Mouse (Mus musculus) layer of hippocampus, adult 9-10 months (tissue): ENCODE data around the gene Gm11639.
"Not testable (repeated sequence)": the region's sequence is repeated elsewhere in the genome, so short reads cannot be mapped to it uniquely, and the experiment has no call there.

ENCODE experiments used
- DNase-seq: peaks from one replicate; pipeline ENCODE4 v3.0.0; 2022; ENCODE audit warnings: low spot score

Gm11639 gene

DNA sequence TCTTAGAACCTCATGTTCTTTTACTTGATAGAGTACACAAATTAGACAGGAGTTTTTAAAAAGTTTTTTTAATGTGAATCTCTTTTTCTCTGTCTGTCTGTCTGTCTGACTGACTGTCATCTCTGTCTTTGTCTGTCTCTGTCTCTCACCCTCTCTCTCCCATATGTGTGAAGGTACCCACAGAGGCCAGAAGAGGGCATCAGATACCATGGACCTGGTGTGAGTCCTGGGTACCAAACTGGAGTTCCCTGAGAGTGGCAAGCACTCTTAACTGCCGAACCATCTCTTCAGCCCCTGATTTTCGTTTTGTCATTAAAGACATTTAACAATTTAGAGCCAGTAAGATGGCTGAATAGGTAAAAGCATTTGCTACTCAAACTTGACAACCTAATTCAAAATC is 21.6 kb downstream of the Gm11639 start:
- no peak for DNase-seq

DNA sequence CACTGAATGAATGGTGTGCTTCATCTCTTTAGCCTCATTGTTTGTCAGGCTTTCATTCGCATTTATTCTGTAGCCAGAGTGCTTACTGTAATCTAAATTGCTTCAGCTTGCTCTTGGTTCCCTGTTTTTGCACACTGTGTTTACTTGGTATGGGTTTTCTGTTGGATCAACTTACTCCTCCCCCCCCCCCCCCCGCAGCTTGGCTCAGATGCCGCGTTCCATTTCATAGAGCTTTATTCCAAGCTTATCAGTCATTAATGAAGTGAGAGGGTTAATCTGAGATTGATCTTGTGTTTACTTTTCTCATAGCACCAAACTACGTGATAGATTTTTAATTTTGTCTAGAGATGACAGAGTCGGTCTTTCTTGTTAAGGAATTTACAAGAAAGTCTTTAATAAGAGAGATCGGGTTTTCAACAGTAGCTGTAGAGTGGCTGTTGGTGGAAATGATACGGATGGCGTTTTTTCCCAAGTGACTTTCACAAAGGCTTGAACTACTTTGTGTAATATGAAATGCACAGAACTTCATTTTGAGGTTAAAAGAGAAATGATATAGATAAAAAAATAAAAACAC is 59.6 kb downstream of the Gm11639 start:
- DNase-seq: no peak

DNA sequence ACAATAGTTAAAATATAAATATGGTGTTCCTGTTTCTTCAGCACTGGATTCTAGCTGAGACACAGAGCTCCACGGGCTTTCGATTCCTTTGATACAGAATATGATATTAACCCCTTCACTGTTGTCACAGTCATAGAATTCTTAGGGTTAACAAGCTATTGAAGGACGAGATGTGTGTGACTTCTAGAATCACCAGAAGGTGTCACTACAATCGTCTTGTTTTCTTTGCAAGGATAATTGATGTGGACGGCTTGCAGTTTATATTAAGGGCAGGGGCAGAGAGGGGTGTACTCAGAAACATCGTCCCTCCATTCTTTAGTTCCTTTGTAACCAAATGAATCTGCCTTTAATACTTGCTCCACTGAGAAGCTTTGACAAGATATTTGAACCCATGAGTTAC is 80.3 kb downstream of the Gm11639 start:
- DNase-seq: no peak

DNA sequence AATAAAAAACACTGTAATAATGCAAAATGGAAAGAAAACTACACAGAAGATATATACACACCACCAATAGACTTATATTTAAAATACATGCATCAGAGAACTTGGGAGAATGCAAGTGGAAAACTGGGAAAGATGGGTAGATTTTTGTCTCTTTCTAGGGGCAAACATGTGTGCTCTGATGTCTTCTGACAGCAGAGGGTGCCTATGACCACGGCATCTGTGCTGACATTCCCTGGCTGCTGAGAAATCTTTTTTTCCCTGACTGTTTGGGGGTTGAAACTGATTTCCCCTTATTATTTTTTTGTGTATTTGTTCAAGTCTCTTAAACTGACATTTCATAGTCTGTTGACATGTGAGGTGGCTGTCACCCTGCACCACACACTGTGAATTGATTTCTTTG is 81.6 kb downstream of the Gm11639 start:
- no peak for DNase-seq

DNA sequence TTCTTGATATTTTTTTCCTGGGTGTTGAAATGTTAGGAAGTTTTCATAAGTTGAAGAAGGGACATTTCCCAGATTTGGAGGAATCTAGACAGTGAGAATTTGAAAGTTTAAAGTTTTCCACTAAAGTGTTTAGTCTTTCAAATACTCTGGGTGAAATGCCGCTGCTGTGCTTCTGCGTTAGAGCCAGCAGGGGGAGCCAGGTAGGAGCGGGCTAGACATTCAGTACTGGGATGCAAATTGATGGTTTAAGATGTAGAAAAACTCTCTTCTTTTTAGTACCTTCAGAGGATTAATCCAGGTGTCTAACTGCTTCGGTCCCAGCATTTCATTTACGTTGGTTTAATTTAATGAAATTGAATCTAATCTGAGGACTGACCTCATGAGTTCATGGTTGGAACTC is 82.6 kb downstream of the Gm11639 start:
- DNase-seq: peak; percentile 17

DNA sequence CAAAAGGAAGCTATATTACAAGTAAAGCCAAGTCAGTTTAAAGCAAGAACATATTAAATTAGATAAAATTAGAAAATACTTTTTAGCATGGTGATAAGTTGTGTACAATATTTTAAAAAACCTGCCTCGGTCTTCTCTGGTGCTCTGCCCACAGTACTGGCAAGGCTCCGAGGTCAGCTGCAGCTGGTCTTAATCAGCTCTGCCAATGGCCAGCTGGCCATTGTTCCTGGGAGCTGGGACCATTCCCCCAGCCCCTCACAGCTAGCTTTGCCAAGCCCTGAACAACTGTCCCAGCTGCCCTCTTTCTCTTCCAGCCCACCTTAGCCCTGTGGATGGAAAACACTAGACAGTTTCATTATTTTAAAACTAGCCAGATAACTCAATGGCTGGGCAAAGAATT is 93.3 kb downstream of the Gm11639 start:
- DNase-seq: no peak

DNA sequence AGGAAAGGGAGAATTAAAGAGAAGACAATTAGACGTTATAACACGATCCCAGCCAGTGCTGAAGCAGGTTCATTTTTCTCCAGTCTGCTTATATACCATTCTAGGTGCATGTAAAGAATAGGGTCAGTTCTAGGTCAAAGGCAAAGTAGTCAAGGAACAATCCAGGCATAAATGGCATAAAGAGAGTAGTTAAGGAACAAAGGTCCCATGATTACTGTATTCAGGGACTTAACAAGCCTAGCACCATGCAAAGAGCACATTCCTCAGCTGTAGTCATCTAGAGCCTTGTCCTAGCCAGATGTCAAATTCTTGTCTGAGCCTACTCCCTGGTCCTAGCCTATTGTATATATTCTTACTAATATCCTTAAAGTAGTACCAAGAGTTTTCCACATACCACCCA is 259.2 kb downstream of the Gm11639 start:
- no peak for DNase-seq

DNA sequence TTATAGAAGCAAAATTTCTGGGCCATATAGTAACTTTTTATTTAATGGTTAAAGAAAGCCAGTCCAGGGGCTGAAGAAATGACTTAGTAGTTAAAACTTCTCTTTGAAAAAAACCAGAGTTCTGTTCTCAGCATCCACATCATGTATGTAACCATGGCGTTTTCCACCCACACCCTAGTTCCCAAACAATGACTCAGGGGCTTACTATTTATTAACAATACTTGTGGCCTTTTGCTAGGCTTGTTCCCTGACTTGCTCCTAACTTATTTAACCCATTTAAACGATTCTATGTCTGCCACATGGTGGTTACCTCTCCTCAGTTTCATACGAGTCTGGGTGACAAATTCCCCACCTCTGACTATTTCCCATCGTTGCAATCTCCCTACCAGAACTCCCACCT is 266.8 kb downstream of the Gm11639 start:
- DNase-seq: no peak

DNA sequence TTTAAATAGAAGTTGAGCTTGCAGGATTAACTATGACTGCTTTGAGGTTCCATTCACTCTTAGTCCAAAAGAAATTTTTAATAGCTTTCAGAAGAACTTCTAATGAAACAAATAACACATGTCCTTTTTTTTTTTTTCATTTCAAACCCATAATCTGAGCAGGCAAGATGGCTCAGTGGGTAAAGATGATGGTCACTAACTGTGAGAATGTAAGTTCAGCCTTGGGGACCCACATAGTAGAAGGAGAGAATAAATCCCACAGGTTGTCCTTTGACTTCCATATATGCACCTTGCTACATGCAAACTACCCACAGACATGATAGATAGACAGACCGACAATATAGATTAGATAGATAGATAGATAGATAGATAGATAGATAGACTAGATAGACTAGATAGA is 282.4 kb downstream of the Gm11639 start:
- no peak for DNase-seq

DNA sequence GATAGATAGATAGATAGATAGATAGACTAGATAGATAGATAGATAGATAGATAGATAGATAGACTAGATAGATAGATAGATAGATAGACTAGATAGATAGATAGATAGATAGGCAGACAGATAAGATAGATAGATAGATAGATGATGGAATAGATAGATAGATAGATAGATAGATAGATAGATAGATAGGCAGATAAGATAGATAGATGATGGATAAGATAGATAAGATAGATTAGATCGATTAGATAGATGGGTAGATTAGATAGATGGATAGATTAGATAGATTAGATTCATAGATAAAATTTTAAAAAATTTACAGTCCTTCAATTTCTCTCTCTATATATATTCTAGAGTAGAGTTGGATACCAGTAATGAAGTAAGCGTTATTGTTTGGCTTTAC is 282.9 kb downstream of the Gm11639 start:
- no peak for DNase-seq

DNA sequence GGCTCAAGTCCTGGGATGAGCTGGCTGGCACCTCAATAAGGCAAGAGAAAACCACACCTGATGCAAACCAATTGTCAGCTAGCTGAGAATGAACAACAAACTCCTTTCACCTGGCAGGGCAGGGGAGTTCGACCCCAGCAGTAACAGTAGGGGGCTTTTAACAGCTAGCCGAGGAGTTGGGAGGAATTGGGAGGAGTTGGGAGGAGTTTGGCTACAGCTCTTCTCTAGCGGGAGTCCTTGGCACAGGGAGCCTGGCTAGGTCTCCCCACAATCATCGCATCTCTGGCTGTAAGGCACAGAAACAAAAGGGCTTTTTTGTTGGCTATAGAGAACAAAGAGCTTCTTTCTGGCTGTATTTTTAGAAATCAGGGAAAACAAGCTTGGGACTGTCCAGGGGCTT is 285.8 kb downstream of the Gm11639 start:
- DNase-seq: no peak

DNA sequence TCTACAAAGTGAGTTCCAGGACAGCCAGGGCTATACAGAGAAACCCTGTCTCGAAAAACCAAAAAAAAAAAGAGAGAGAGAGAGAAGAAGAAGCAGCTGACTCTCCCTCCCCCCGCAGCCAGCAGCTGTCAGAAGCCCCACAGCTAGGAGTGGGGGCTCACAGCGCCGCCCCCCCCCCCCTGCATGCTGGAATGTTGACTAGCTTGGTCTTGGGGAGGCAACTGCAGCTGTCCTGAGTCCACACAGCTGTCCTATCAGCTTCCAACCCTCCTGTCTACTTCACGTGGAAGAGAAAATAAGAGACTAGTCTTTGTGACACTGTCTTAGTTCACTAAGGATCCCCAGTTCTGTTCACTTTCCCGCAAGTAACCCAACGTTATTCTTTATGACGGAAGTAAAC is 287.0 kb downstream of the Gm11639 start:
- DNase-seq: no peak

DNA sequence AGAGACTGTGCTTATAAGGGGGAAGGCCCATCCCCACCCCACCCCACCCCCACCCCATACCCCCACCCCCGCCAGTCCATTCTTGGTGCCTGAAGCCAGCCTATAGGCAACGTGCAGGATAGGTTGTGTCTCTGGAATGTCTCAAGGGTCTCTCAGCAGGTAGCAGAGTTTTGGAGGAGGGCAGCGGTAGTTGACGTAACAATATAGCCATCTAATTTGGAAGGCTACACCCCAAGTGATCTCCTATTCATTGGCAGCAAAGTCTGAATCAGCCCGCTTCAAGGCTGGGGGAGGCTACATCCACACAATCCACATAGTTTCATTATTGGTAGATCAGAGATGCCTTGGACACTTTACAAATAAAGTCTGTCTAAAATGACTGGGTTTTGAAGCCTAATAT is 292.5 kb downstream of the Gm11639 start:
- no peak for DNase-seq

DNA sequence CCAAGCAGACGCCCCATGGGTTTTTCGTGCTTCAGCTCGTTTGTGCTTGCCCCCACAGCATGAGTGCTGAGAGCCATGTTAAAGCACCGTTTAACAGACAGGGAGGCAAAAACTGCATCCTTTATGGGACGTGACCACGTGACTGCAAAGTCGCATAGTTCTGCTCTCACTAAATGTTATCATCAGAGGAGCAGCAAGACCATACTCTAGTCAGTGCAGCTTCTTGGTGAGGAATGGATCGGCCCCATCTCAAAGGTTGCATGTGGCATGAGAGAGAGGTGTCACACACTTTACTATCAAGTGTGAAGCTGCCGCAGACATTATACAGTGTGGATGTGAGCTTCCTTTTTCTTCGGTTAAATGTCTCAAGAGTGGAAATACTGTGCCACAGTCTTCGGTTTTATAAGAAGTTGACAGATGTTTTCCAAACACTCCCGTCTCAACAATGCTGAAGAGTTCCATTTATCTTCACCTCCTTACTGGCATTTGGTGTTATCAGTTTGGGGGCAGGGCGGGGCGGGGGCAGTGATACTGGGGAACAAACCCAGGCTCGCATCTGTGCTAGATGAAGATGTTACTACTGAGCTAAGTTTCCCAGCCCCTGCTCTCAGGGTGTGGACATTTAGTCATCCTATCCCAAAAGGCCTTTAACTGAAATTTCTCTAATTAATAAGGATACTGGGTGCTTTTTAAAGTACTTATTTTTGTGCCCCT is 296.0 kb downstream of the Gm11639 start:
- DNase-seq: no peak

DNA sequence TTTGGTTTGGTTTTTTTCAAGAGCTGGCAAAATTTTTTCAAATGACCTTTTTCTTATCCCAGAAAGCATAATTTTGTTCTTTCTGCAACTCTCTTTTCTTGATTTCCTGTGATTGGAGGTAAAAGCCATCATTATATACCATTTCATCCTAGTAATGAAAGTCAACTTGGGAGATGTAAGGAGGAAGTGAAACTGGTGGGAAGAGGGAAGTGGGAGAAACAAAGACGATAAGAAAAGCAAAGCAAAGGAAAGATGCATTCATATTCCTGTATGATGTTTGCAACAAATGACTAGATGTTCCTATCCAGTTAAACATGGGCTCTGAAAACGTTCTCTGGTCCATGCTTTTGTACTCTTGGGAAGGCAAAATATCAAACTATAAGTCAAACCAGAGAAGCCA is 323.7 kb downstream of the Gm11639 start:
- DNase-seq: no peak

DNA sequence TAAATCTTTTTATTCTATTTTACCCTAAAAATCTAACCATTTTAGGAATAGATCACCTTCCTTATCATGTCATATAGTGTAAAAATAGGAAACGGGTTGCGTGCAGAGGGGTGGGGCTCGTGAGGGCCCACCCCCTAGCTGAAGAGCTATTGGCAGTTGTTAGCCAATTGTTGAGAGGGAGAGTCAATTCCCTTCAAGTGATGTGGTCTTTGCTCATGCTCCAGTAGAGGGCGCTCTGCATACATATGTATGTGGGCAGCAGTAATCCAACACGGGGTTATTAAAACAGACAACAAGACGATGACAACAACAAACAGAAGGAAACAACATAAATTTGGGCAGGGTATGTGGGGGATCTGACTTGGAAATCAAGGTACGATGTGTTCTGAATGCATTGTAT is 335.6 kb downstream of the Gm11639 start:
- DNase-seq: no peak

DNA sequence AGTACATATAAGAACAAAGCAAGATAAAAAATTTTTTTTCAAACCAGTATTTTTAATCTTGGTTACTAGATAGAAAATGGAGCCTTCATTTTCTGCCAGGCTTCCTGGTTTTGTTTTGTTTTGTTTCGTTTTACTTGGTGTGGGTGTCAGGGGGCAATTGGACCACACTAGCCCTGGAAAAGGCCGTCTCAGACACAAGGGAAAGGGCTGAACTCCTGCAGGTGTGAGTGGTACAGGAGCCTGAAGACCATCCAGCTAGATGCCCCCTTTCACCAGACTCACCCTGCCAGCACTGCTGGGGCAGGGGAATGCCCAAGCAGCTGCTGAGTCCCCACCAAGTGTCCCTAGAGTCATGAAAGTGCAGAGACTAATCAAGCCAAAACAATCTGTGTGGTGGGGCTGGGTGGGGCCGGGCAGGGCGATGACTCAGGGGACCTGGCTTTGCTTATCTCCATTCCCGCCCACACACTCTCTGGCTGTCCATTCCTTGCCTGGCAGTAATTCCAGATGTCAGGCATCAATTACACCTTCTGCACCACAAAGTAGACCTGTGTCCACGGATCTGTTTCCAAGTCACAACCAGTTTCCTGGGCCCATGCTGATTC is 343.3 kb downstream of the Gm11639 start:
- DNase-seq: no peak

DNA sequence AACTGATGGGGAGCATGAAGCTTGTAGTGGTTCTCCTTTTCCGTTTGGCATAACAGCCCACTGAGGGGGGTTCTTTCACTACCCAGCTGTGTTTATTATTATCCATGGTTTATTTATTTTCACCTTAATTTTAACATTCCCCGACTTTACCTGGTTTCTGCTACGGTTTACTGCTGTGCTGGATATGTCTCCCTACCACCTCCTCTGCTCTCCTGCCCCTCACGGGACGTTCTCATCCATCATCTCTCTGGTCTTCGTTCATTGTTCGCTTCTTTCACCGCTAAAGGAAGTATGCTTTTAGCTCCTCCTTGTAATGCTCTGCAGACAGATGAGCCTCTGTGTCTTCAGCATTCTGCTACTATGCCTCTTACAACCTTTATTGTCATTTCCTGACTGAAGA is 344.0 kb downstream of the Gm11639 start:
- DNase-seq: no peak

DNA sequence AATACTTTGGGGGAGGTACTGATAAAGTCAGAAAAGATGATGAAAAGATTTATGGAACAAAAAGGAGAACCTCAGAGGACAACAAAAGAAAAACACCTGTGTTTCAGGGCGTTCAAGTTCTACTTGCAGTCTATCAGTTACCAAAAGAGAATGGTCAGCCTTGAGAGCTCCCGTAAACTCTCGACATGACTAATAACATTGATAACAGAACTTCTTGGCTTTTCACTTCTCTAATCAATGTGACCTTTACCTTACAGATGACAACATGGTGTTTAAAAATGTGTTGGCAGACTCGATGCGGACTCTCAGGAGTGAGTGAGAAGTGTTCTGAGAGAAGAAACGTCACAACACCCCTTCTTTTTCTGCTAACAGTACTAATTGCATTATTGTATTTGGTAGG is 344.7 kb downstream of the Gm11639 start:
- DNase-seq: no peak

DNA sequence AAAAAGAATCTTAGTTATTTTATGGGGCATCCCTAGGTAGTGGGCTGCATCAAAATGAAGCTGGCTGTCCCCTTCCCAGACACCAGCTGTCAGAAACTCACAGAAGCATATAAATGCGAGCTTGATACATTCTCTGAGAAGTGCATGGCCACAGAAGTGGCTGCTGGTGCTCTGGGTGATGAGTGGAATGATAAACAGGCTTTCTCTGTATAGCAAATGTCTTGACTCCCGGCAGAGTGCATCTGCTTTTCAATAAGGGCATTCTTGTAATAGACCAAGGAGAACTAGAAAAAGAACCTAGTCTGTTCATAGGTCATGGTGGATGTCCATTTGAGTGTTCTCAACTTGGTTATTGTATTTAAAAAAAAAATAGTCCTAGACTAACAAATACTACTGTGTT is 345.6 kb downstream of the Gm11639 start:
- DNase-seq: no peak

DNA sequence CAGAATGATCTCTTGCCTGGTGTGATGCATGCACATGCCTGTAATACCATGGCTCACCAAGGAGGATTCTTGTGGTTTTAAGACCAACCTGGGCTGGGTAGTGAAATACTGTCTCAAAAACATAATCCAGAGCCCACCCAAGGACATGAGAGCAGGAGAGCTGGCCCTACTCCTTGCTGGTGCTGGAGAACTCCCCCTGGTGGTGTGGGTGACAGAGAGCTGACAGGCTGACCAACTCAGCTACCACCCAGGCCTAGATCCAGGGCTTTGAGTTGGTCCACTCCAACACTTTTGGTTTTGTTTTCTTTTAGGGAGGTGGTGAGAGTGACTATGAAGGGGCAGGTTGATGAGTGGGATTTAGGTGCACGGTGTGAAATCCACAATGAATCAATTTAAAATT is 349.6 kb downstream of the Gm11639 start:
- DNase-seq: no peak

DNA sequence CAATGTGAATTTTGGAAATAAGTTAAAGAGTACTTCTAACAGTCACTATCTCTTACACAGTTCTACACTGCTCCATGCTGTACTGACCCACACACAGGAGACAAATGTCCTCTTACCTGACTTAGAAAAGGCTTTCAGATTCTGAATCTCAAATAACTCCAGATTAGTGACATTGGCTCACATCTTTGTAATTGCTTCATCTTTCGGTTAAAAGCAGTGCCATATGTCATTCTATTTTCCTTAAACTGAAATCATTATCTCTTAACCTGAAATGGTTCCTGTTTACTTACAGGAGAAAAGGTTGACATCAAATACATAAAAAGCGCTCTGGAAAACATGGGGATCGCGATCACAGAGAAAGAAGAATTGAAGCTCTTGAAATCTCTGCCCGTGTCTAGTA is 377.8 kb downstream of the Gm11639 start, which contains the start of gene Efcab3:
TSS of gene Efcab3 (plus strand) at position 301 of the 400 bp plus-strand sequence.
- no peak for DNase-seq

DNA sequence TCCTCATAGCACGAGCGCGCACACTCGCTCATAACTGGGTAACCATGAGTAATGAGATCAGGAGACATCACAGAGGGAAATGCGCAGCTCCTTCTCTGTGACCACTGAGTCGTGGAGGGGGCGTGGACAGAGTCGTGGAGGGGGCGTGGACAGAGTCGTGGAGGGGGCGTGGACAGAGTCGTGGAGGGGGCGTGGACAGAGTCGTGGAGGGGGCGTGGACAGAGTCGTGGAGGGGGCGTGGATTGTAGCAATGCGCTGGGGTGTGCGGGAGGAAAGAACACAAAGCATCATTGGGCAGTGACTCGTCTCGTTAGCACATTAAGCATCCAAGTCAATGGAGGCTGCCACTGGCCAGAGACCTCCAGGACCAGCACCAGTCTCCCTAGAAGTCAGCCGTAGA is 426.9 kb downstream of the Gm11639 start:
- DNase-seq: not testable (repeated sequence)

DNA sequence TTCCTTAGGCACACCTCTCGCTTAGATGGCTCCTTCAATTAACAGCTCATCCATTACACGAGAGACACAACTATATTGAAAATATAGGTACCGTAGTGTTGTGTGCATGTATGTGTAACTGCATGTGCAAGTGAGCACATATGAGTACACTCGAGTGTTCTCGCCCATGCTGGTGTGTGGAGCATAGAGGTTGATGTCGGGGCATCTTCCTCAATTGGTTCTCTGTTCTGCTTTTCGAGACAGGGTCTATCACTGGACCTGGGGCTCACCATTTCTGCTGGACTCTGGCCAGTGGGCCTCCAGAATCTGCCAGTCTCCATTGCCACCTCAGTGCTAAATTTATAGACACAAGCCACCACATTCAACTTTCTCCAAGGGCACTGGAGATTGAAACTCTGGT is 432.3 kb downstream of the Gm11639 start:
- DNase-seq: no peak
